Mouse (Mus musculus) brain, embryonic 18.5 days (tissue): ENCODE measurements around the gene Olfr1354.
"Not testable (repeated sequence)": the region's sequence is repeated elsewhere in the genome, so short reads cannot be mapped to it uniquely, and the experiment has no call there.

Experiments used
- DNase-seq: peaks from one replicate; pipeline ENCODE4 v3.0.0-alpha.2; 2012; ENCODE audit warnings: low read depth, low spot score

The Olfr1354 gene

DNA sequence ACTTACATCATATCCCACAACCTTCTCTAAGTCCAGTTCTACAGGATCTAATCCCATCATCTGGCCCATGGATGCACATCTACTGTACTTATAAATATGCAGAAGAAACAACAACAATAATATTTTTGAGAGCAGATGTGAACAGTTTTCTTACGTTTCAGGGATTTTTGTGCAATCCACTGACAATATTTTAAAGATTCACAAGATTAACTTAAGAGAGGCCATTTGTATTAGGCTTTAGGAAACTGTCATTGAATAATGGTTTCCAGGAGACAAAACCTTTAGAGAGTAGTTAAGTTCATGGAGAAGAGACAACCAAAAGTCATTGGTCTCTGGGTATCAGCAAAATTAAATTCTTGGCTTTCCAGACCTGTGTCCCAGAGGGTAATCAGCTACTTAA is at the start of gene Olfr1354:
Gene Olfr1354, plus strand, starts transcription at position 301 of the 400 bp plus-strand sequence.
- not testable (repeated sequence) for DNase-seq

DNA sequence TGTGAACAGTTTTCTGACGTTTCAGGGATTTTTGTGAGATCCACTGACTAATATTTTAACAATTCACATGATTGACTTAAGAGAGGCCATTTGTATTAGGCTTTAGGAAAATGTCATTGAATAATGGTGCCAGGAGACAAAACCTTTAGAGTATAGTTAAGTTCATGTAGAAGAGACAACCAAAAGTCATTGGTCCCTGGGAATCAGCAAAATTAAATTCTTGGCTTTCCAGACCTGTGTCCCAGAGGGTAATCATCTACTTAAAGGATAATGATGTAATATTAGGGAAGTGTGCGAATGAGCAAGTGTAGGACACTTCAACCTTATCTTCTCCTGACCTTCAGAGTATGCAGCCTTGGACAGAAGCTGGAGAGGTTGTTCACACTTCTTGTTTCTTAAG is 37.7 kb upstream of the Olfr1354 start, which contains the start of gene Olfr1355:
Gene Olfr1355, plus strand, starts transcription at position 301 of the 400 bp plus-strand sequence.
- no peak for DNase-seq

- DNase-seq = not testable (repeated sequence)
These were observed 37.4 kb downstream of the Olfr1354 start, which contains the start of gene Olfr8 for GRCm38 (mm10) chr10:78950336-78950735. Gene Olfr8, plus strand, starts transcription at chr10:78950636.

GRCm38 (mm10) chr10:78963009-78963408 is 50.0 kb downstream of the Olfr1354 start, which contains the start of gene Olfr1353:
Gene Olfr1353, plus strand, starts transcription at chr10:78963309.
- not testable (repeated sequence) for DNase-seq
